Mouse (Mus musculus): ENCODE measurements around the gene Zc3h4.

DNA sequence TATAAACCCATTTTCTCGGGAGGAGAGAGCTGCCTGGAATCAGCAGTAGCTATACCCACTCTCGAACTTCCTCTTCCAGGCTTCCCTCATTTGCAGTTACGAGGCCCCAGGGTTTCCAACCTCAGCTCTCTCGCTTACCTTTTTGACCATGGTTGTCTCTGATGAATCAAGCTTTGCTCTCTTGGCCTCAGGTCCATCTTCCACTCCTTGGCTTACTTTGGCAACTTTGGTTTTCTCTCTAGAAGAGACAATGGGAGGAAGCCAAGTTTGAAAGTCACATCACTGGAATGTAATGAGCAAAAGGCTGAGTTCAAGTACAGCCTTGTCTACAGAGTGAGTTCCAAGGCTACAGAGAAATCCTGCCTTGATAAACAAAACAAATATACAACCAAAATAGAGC, 34.0 kb upstream of the Zc3h4 start:
- TF ChIP-seq EP300 (IDR thresholded peaks at IDR 0.05; ENCODE audit: low read depth) (no peak), CTCF (IDR thresholded peaks at IDR 0.05; ENCODE audit: low read depth) (no peak)

All from heart, postnatal 0 days (tissue).